Mouse (Mus musculus) lung, adult 2 months (tissue): Measurements from ENCODE around the gene Rapgef6.

Experiments
- CTCF ChIP-seq: fragments of 200-500 bp; IDR thresholded peaks from 2 replicates; pipeline ENCODE4 v1.5.1; 2011; ENCODE audit warnings: mild to moderate bottlenecking, low read length, control low read depth; ENCODE audit not compliant: insufficient read depth
- POLR2A ChIP-seq: fragments of 200-500 bp; IDR thresholded peaks from 2 replicates; pipeline ENCODE4 v1.6.1; 2011; ENCODE audit warnings: low read depth, mild to moderate bottlenecking, control low read depth, low read length, borderline replicate concordance; ENCODE audit errors: extremely low read depth

DNA sequence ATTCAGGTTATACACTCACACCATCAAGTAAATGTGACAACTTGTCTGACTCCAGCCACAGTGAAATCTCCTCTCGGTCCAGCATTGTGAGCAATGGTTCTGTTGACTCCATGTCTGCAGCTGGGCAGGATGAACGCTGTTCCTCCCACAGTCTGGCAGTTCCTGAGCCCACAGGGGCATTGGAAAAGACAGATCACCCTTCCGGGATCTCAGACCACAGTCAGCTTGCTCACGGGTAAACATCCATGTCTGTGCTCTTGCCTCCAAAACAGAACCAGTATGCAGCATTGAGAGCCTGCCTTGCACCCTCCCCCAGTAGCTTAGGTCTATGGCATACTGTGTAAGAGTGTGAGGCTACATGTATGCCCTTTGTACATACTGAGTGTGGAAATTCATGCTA is 167.5 kb downstream of the Rapgef6 start:
- no peak for TF ChIP-seq CTCF
- no peak for TF ChIP-seq POLR2A
